ENCODE assay signal across 10 mouse cellular contexts in genomic region chr5:72916851-72917250, GRCm38 (mm10). TPM values are rescaled to one million over a fixed set of nuclear protein-coding genes. Genes with fewer than 3 reads are reported as not detected.
A peak's percentile ranks its signal among the peaks of the same experiment; 100 is the strongest.
DNase-seq lines count a peak whose midpoint lies in the region; ATAC-seq and TF ChIP-seq lines count a peak whose summit lies in the region.
"Had no signal": no experiment of that assay in that cellular context is flagged by ENCODE, and none has a peak within 500 bp of the region (broad histone marks: within the 10 kb centered on the region; RNA-seq: fewer than 3 reads in every experiment).

No protein-coding gene starts in this region.

- DNase-seq in heart, postnatal 25 days (ENCODE audit: low spot score), result no peak
- DNase-seq in MEL (ENCODE audit: low read depth, low spot score), result peak; percentile 62
- DNase-seq in Muller cell, postnatal 12 days (ENCODE audit: inconsistent ontology term), result no peak
- no peak for DNase-seq in frontal cortex, adult 2 months (ENCODE audit: extremely low spot score in 1 of 2, low spot score in 1 of 2)
- DNase-seq in frontal cortex, postnatal 14 days (ENCODE audit: low spot score in 2 of 2), result no peak
- DNase-seq: gastrocnemius, postnatal 25 days; lung, postnatal 10 days had no signal

- no peak for ATAC-seq in heart, embryonic 14.5 days (ENCODE audit: insufficient number of reproducible peaks, insufficient read depth, low FRiP score, low read depth)
- ATAC-seq in hindbrain, embryonic 13.5 days (ENCODE audit: low FRiP score), result no peak
- no peak for ATAC-seq in midbrain, embryonic 15.5 days (replicated peaks)

- intact Hi-C loops in heart, postnatal 25 days (cut with DNase I), result loop anchor here (5.0 kb wide), 1 partner anchor 35 kb away; no protein-coding TSS in a partner anchor

- no peaks in the 10 kb centered on the region for H3K27me3 ChIP-seq in heart, embryonic 14.5 days (ENCODE audit: control insufficient read depth, insufficient read depth, low read length)
- H3K27me3 ChIP-seq in MEL (ENCODE audit: control insufficient read depth in 1 of 2, insufficient read depth in 2 of 2, low read length in 2 of 2), result no peaks in the 10 kb centered on the region
- no peaks in the 10 kb centered on the region for H3K27me3 ChIP-seq in hindbrain, embryonic 13.5 days
- H3K27me3 ChIP-seq in midbrain, embryonic 15.5 days (replicated peaks), result no peaks in the 10 kb centered on the region

- no peak for TF ChIP-seq RAD21 in MEL (IDR thresholded peaks at IDR 0.05; ENCODE audit: low read depth, low read length)

- WGBS in heart, embryonic 14.5 days, result 21% methylated on average over 1 of the region's 1 CpGs
- WGBS in hindbrain, embryonic 13.5 days, result 71% methylated on average over 1 of the region's 1 CpGs
- 61% methylated on average over 1 of the region's 1 CpGs for WGBS in midbrain, embryonic 15.5 days

- peak overlapping the region; percentile 89 to 99; a peak in 2 of 4 replicates for H3K4me3 ChIP-seq in heart, embryonic 14.5 days (ENCODE audit: control insufficient read depth in 1 of 2, insufficient read depth in 1 of 2, low read depth in 1 of 2, low read length in 2 of 2)
- no peak overlapping the region for H3K4me3 ChIP-seq in MEL (ENCODE audit: control insufficient read depth in 1 of 2, insufficient read depth in 1 of 2, low read depth in 2 of 2, low read length in 2 of 2)
- H3K4me3 ChIP-seq in hindbrain, embryonic 13.5 days, result peak overlapping the region; percentile 93
- peak overlapping the region; percentile 87; the same call in 1 of the 2 replicates for H3K4me3 ChIP-seq in midbrain, embryonic 15.5 days

- peak overlapping the region; percentile 83 for H3K4me2 ChIP-seq in heart, embryonic 14.5 days (ENCODE audit: low read length)
- H3K4me2 ChIP-seq in hindbrain, embryonic 13.5 days, result peak overlapping the region; percentile 74
- peak overlapping the region; percentile 74 for H3K4me2 ChIP-seq in midbrain, embryonic 15.5 days

- peak in 1 of 2 experiments; percentile 30; a peak in 1 of 4 replicates for TF ChIP-seq EP300 in MEL (IDR thresholded peaks at IDR 0.05; ENCODE audit: low read depth in 1 of 2, low read length in 2 of 2)

- no peak for TF ChIP-seq POLR2A in MEL (IDR thresholded peaks at IDR 0.05; ENCODE audit: control insufficient read depth in 1 of 2, insufficient read depth in 1 of 2, low read depth in 1 of 2, low read length in 2 of 2, poor library complexity in 1 of 2)

- no peaks in the 10 kb centered on the region for H3K36me3 ChIP-seq in heart, embryonic 14.5 days (ENCODE audit: control insufficient read depth, insufficient read depth, low read length)
- peaks cover 0 to 32% of the 10 kb centered on the region in 2 experiments; a peak in 2 of 4 replicates for H3K36me3 ChIP-seq in MEL (ENCODE audit: control insufficient read depth in 1 of 2, insufficient read depth in 2 of 2, low read length in 2 of 2)
- no peaks in the 10 kb centered on the region for H3K36me3 ChIP-seq in hindbrain, embryonic 13.5 days
- H3K36me3 ChIP-seq in midbrain, embryonic 15.5 days (replicated peaks), result no peaks in the 10 kb centered on the region

- peaks cover 7 to 41% of the 10 kb centered on the region in 2 experiments for H3K4me1 ChIP-seq in heart, embryonic 14.5 days (ENCODE audit: control insufficient read depth in 2 of 2, insufficient read depth in 2 of 2, low read length in 2 of 2)
- peaks cover 7 to 17% of the 10 kb centered on the region in 2 experiments for H3K4me1 ChIP-seq in MEL (ENCODE audit: control insufficient read depth in 1 of 2, insufficient read depth in 2 of 2, low read length in 2 of 2)
- peaks cover 41% of the 10 kb centered on the region for H3K4me1 ChIP-seq in hindbrain, embryonic 13.5 days (replicated peaks)
- H3K4me1 ChIP-seq in midbrain, embryonic 15.5 days, result peaks cover 31% of the 10 kb centered on the region

- peak overlapping the region in 1 of 2 experiments; percentile 100; a peak in 2 of 4 replicates for H3K27ac ChIP-seq in heart, embryonic 14.5 days (replicated peaks in 1 of 2; ENCODE audit: control insufficient read depth in 1 of 2, insufficient read depth in 1 of 2, low read depth in 2 of 2, low read length in 2 of 2)
- H3K27ac ChIP-seq in MEL (ENCODE audit: control insufficient read depth, low read depth, low read length), result no peak overlapping the region
- H3K27ac ChIP-seq in hindbrain, embryonic 13.5 days, result no peak overlapping the region
- no peak overlapping the region for H3K27ac ChIP-seq in midbrain, embryonic 15.5 days

- no peak for TF ChIP-seq CTCF in MEL (IDR thresholded peaks at IDR 0.05 in 2 of 3, conservative IDR thresholded peaks at IDR 0.05 in 1 of 3; ENCODE audit: control insufficient read depth in 1 of 3, insufficient read depth in 1 of 3, low read depth in 2 of 3, low read length in 3 of 3, poor library complexity in 1 of 3, severe bottlenecking in 1 of 3)

- no peaks in the 10 kb centered on the region for H3K9me3 ChIP-seq in heart, embryonic 14.5 days (ENCODE audit: control insufficient read depth, low read length)
- H3K9me3 ChIP-seq in MEL (replicated peaks; ENCODE audit: insufficient read depth, low read length), result no peaks in the 10 kb centered on the region
- H3K9me3 ChIP-seq in hindbrain, embryonic 13.5 days, result no peaks in the 10 kb centered on the region
- H3K9me3 ChIP-seq in midbrain, embryonic 15.5 days, result no peaks in the 10 kb centered on the region

- peak overlapping the region; percentile 100 for H3K9ac ChIP-seq in heart, embryonic 14.5 days (ENCODE audit: low read length)
- no peak overlapping the region for H3K9ac ChIP-seq in MEL (ENCODE audit: control insufficient read depth, low read depth, low read length, poor library complexity, severe bottlenecking)
- H3K9ac ChIP-seq in hindbrain, embryonic 13.5 days, result peak overlapping the region; percentile 100
- peak overlapping the region; percentile 94; the same call in 1 of the 2 replicates for H3K9ac ChIP-seq in midbrain, embryonic 15.5 days

- peaks cover 45% of the 10 kb centered on the region for H3K79me2 ChIP-seq in MEL (ENCODE audit: control insufficient read depth, insufficient read depth, low read length, poor library complexity)

TF ChIP-seq in MEL, 35 proteins besides CTCF, POLR2A, EP300 and RAD21:
- TF ChIP-seq KAT2A (conservative IDR thresholded peaks at IDR 0.05; ENCODE audit: low read depth, low read length) (no peak), ZKSCAN1 (IDR thresholded peaks at IDR 0.05; ENCODE audit: low read depth, low read length) (no peak), MXI1 (IDR thresholded peaks at IDR 0.05; ENCODE audit: low read depth, low read length) (peak; percentile 41; the same call in 1 of the 2 replicates), UBTF (IDR thresholded peaks at IDR 0.05; ENCODE audit: borderline replicate concordance, insufficient read depth, low read depth, low read length) (no peak), MAFK (IDR thresholded peaks at IDR 0.05; ENCODE audit: borderline replicate concordance, low read depth, low read length) (no peak), POLR2AphosphoS2 (IDR thresholded peaks at IDR 0.05; ENCODE audit: low read length) (no peak), GATA1 (IDR thresholded peaks at IDR 0.05; ENCODE audit: low read depth, low read length) (peak; percentile 44; the same call in 1 of the 2 replicates), RCOR1 (IDR thresholded peaks at IDR 0.05; ENCODE audit: low read depth, low read length) (peak; percentile 98), CHD2 (IDR thresholded peaks at IDR 0.05; ENCODE audit: low read length) (no peak), POLR2AphosphoS5 (IDR thresholded peaks at IDR 0.05; ENCODE audit: borderline replicate concordance, low read depth, low read length) (no peak), BHLHE40 (IDR thresholded peaks at IDR 0.05; ENCODE audit: borderline replicate concordance, low read depth, low read length) (no peak)
TF ChIP-seq in MEL: peak in this region for 3.

RNA-seq across cellular contexts. Expression of gene Slain2, which starts 2.7 kb away (rescaled TPM):
- 35.6 and 36.5 TPM in 2 replicates for polyA plus RNA-seq in heart, embryonic 14.5 days (2014; fragmentation: Nextera tagmentation; extraction: Ambion mirVana)
- total RNA-seq in heart, postnatal 25 days (2021), result 100 to 1,000 TPM; 143 to 145 TPM
- 18.8 and 18.9 TPM in 2 replicates for total RNA-seq in MEL (2012; rRNA removed)
- 10 to 100 TPM; 29.9 to 42.9 TPM for polyA plus RNA-seq in MEL (2012; ENCODE audit: insufficient read depth in 1 of 2, insufficient read length in 2 of 2, low read depth in 1 of 2, low replicate concordance in 2 of 2, missing spikeins in 1 of 2)
- polyA plus RNA-seq in hindbrain, embryonic 13.5 days (2015; fragmentation: Nextera tagmentation; extraction: Ambion mirVana), result 15.7 and 17.4 TPM in 2 replicates
- 16.8 and 18.1 TPM in 2 replicates for polyA plus RNA-seq in midbrain, embryonic 15.5 days (2015; fragmentation: Nextera tagmentation; extraction: Ambion mirVana)
- 14.3 and 15.4 TPM in 2 replicates for polyA plus RNA-seq in frontal cortex, adult 2 months (2012; rRNA removed)

RNA-seq across cellular contexts. Expression of gene Tec, which starts 48.6 kb away (rescaled TPM):
- 17.7 and 18.7 TPM in 2 replicates for polyA plus RNA-seq in heart, embryonic 14.5 days (2014; fragmentation: Nextera tagmentation; extraction: Ambion mirVana)
- 10 to 100 TPM; 13.9 to 15.8 TPM for total RNA-seq in heart, postnatal 25 days (2021)
- total RNA-seq in MEL (2012; rRNA removed), result 44.8 and 57.4 TPM in 2 replicates
- polyA plus RNA-seq in MEL (2012; ENCODE audit: insufficient read depth in 1 of 2, insufficient read length in 2 of 2, low read depth in 1 of 2, low replicate concordance in 2 of 2, missing spikeins in 1 of 2), result 10 to 100 TPM in 1 of 2 experiments, not detected in 1; 61.1 TPM
- polyA plus RNA-seq in hindbrain, embryonic 13.5 days (2015; fragmentation: Nextera tagmentation; extraction: Ambion mirVana), result 7.0 and 9.8 TPM in 2 replicates
- 5.8 and 6.4 TPM in 2 replicates for polyA plus RNA-seq in midbrain, embryonic 15.5 days (2015; fragmentation: Nextera tagmentation; extraction: Ambion mirVana)
- polyA plus RNA-seq in frontal cortex, adult 2 months (2012; rRNA removed), result 2.6 and 3.2 TPM in 2 replicates

RNA-seq across cellular contexts. Expression of gene Gm10135, which starts 57.7 kb away (rescaled TPM):
- polyA plus RNA-seq in heart, embryonic 14.5 days (2014; fragmentation: Nextera tagmentation; extraction: Ambion mirVana), result not detected in 2 replicates
- total RNA-seq in heart, postnatal 25 days (2021), result not detected
- 1.5 TPM in 1 of 2 replicates, not detected in the other for total RNA-seq in MEL (2012; rRNA removed)
- polyA plus RNA-seq in MEL (2012; ENCODE audit: insufficient read depth in 1 of 2, insufficient read length in 2 of 2, low read depth in 1 of 2, low replicate concordance in 2 of 2, missing spikeins in 1 of 2), result 1 to 10 TPM in 1 of 2 experiments, not detected in 1; 6.0 TPM
- not detected in 2 replicates for polyA plus RNA-seq in hindbrain, embryonic 13.5 days (2015; fragmentation: Nextera tagmentation; extraction: Ambion mirVana)
- polyA plus RNA-seq in midbrain, embryonic 15.5 days (2015; fragmentation: Nextera tagmentation; extraction: Ambion mirVana), result not detected in 2 replicates
- not detected in 2 replicates for polyA plus RNA-seq in frontal cortex, adult 2 months (2012; rRNA removed)
- total RNA-seq: gastrocnemius, postnatal 25 days had no signal

Comparison
In these comparisons a context has a peak if more than half of its experiments do, and no peak if none do; other contexts are left out.
1. H3K4me3 ChIP-seq: peak in heart, embryonic 14.5 days (2 of 2), hindbrain, embryonic 13.5 days (single experiment) and midbrain, embryonic 15.5 days (single experiment); none in MEL (0 of 2).
2. Peak in every context shown above with its lines, with median percentiles within 50 percentile points of each other: H3K4me2 ChIP-seq.